Mouse (Mus musculus) megakaryocyte, embryonic 14.5 days (primary cell): Measurements from ENCODE around the gene Klhl3.

ENCODE experiments used
- FLI1 ChIP-seq: IDR thresholded peaks from 2 replicates; pipeline ENCODE4 v1.6.1; 2012; ENCODE audit warnings: low read length, inconsistent platforms, mixed read lengths
- GATA1 ChIP-seq: IDR thresholded peaks from 3 replicates; pipeline ENCODE4 v1.6.1; 2012; ENCODE audit warnings: mixed read lengths, low read length, inconsistent platforms, borderline replicate concordance

- TF ChIP-seq GATA1 (no peak), FLI1 (no peak)
Measured at GRCm38 (mm10) chr13:58053628-58054027, 59.8 kb downstream of the Klhl3 start.
